Mouse (Mus musculus) cerebellum, adult 18-20 months (tissue): ENCODE data around the gene Plk5.
"Not testable (repeated sequence)": the region's sequence is repeated elsewhere in the genome, so short reads cannot be mapped to it uniquely, and the experiment has no call there.

Experiments
- DNase-seq, 2 experiments: peaks; one replicate each; pipeline ENCODE4 v3.0.0; 2021

Gene Plk5

DNA sequence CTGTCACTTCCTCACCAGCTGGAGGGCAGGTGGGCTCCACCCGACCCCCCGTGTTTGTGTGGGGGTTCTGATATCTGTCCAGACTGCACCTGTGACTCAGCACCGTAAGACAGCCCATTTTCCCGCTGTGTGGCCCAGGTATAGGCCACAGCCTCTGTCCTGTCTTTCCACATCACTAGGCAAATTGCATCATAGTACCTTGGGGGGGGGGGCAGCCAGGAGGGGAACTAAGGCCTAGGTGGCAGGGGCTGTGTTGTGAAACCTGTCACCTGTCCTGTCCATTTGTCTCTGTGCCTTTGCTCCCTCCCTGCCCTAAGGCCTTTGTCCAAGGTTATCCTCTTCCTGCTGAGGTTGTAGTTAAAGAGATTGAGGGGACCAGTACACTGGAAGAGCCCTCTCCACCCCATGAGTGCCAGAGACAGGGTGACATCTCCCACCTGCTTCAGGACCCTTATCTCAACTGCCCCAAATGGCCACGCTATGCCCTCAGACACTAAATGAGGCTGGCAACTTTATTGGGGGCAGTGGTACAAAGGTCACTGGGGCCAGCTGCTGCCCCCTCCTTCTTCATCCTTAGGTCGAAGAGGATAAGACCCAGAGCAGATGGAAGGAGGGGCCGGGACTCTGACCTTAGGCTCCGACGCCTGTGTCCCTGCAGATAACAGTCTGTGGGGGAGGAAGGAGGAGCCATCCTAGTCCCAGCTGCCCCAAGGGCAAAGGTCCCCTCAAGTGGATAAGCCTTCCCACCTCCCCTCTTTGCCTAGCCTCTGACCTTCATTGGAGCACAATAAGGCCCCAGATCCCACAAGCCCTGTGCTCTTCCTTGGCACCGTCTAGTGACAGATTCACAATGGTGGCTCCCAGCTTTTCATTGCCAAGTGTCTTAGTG lies 24.4 kb upstream of the Plk5 start:
- DNase-seq = no peak

DNA sequence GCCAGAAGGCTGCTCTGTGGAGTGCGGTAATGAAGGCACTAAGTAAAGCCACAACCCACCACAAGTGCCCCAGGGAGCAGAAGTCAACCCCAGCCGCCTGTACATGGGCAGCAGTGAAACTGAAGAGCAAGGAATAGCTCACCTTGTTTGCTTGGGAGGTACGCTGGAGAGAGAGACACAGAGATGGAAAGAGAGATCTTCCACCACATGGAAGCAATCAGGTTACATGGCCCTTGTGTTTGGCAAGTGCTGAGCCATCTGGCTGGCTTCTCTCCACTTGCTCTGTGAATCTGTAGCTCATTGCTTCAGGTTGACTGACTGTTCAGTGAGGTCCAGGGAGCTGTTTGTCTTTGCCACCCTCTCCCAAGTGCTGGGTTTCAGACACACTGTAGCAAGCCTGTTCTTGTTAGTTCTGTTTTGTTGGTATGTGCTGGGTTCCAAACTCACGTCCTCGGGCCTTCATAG lies 23.7 kb upstream of the Plk5 start:
- DNase-seq = peak; percentile 63 to 71

DNA sequence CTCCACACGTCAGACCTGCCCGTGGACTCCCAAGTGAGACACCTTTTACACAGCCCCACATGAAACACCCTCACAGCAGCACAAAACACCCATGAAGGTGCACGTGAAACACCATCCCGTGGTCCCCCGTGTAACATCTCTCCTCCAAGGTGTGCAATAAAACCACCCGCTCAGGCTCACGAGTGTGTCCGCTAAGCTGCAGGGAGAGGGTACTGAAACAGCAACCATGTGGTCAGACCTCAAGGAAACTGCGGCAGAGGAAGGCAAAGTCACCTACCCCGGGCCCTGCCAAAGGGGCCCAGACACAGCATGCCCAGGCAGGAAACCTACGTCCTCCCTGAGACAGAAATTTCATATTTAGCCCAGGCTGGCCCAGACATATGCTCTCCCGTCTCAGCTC lies 20.0 kb upstream of the Plk5 start:
- DNase-seq = no peak

DNA sequence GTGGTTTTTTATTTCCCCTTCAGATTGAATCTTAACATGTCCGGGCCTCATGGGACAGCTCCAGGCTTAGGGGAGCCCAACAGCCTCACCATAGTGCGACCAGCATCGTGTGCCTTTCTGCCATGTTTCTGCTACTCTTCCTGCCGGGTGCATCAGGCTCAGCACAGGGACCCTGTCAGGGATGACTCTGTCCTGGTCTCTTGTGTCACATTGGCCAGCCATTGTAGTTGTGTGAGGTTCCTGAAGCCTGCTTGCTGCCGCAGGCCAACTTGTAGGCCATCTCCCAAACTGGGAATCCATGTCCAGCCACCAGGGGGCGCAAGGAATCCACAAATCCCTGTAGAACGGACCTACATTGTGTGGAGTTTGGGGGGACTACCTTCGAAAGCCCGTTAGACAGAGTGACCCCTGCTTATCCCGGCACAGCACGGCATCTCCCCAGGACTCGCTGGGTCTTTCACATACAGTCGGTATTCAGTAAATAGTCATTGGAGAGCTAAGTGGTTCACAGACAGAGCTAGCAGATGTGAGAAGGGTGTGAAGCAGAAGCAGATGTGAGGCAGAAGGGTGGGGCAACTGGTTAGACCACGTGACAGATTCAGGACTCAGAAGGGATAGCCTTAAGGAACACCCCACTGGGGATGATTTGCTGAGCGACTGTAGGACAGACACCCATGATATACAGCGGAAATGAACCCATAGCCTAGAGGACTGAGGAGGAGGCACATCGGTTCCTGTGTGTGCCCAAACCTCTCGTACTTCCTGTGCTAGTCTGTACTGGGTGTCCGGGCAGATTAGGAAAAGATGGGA lies 16.1 kb upstream of the Plk5 start:
- peak; percentile 82 to 89 for DNase-seq

DNA sequence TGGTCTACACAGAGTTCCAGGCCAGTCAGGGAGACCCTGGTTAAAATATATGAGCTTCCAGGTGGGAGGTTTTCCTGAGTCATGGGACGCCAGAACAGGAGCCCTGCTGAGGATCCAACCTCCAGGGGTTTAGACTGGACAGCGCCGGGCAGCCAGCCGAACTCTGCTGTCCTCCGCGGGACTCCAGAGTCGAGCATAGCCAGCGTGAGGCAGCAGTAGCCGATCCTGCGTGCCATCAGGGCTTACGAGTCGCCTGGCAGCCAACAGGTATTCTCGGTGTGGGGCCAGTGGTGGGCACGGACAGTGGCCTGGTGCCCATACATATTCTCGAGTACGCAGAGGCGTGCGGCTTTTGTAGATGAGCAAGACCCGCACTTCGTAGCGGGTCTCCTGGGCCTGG lies 15.2 kb upstream of the Plk5 start:
- no peak for DNase-seq

DNA sequence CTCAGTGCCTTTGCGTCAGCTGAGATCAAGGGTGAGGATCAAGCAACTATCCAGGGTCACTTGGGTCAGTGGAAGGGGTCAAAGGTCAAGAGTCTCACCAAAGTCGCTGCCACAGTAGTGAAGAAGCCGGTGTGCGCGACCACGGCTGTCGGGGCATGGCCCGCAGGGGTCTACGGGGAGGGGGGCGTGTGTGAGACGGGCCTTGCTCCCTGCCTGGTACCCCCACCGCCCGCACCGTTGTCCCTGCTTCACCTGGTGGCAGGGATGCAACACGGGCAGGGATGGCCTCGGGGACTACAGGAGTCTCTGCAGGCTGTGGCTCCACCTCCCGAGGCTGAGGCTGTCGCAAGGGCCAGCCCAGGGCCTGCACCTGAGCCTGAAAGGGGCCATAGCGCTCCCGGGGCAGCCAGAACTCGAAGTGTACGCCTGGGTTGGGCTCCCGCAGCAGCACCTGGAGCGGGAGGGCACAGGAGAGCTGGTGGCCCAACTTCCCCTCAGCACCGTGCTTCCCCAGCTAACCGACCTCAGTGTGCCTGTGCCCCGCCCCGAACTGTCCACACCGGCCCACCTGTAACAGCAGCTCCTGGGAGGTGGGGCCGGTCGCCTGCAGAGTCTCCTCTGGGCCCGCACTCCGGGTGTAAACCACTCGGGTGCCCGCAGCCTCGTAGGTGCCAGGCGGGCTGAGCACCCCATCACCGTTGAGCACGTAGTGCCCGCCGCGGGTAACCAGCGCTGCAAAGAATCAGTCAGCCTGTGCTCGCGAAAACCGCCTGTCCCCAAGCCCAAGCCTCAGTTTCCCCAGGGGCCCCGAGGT lies 14.6 kb upstream of the Plk5 start:
- no peak for DNase-seq

DNA sequence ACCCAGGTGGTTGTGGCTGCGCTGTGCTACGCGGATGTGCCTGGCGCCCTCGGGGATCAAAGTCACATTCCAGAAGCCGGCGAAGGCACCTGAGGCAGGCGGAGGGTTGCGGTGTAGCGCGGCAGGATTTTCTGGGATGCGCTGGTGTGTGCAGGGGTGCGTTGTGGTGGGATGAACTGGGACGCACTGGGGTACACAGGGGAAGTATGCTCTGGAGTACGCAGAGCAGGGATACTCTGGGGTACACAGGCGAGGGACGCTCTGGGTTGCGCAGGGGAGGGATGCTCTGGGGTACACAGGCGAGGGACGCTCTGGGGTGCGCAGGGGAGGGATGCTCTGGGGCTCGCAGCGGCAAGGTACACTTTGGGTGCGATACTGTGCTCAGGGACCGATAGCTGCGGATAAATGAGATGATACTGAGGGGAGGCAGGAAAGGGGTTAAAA lies 13.9 kb upstream of the Plk5 start:
- no peak for DNase-seq

DNA sequence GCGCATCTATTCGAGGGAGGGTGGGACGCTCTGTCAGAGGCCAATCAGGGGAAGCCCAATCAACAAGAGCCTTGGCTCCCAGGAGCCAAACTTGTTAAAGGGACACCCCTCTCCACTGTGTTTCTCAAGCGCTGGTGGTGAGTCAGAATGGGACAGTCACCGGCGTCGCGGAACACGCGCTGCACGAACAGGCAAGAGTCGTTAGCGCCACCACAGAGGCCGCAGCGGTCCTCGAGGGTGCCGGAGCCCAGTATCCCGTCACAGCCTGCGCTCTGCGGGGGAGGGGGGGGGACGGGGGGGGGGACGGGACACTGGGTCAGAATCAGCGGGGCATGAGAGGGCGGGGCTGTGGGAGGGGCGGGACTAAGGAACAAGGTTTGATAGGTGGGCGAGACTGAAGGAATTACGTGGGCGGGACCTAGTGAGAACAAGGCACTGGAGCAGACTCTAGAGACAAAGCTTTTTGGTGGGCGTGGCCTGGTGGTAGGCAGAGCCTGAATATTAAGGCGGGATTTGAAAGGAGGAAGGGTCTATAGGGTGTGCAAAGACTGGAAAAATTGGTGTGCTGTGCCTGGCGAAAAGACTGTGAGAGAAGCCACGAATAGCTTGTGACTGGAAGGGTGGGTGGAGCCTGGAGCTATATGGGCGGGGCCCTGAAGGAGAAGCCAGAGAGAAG lies 13.4 kb upstream of the Plk5 start:
- DNase-seq = peak in 1 of 2 experiments; percentile 16

DNA sequence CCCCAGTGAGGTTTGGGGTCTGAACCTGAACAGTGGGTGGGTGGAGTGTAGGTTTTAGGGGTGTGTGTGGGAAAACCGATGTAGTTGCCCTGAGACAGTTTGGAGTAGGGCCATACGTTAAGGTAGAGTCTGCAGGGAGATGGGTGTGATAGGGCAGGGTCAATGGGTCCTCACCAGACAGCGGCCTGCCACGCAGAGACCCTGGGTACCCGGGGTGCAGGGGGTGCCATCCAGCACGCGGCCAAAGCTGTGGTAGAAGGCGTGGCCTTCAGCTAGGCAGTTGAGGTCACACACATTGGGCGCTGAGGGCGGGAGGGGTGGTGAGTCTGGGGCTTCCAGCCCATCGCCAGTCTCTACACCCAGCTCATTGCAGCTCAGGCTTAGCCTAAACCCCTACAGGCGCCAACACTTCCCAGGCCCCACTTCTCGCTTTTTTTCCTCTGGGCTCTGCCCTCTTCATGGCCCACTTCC lies 12.8 kb upstream of the Plk5 start:
- DNase-seq = no peak

DNA sequence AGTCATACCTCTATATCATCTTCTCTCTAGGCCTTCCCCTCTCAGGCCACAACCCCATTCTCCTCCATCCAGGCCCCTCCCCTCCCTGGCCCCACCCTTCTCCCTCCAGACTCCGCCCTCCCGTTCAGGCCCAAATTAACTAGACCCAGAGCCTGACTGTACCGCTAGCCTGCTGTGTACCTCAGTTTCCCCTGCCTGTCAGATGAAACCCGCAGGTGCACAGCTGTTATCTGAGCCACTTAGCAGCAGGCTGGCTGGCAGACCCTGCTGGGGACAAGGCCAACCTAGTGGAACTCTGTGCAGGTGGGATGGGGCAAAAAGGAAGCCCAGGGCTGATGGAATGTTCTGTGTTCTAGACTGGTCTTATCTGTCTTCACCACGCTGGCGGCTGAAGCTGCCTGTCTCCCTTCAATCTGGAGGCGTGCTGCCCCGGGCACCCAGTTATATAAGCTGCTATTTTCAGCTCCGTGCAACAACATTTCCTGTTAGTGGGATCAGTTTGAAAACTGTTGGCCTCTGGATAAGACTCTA lies 12.1 kb upstream of the Plk5 start:
- no peak for DNase-seq

DNA sequence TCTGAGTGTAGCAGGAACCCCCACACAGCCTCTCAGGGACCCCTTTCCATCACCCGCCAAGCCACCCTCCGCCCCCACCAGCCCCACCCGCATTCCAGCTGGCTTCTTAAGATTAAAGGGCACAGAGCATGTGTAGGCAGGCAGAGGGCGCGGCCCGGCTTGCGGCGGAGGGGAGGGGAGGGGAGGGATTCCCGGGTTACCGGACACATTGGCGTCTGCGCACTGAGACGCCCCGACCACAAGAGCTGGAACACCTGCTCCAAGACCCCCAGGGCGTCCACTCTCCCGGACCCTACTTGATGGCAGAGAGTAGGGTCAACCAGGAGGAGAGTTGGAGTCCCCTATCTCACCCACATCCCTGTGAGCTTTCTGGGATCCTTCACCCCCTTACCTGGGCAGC lies 11.1 kb upstream of the Plk5 start:
- DNase-seq = no peak

DNA sequence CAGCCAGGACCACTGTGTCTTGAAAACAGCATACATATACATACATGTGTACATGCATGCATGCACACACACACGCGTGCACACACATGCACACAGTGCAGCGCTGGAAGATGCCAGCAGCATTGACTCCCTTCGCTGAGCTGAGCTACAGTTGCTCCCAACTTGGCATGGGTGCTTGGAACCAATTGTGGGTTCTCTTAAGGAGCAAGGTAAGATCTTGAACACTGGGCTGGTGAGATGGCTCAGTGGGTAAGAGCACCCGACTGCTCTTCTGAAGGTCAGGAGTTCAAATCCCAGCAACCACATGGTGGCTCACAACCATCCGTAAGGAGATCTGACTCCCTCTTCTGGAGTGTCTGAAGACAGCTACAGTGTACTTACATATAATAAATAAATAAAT lies 10.3 kb upstream of the Plk5 start:
- not testable (repeated sequence) for DNase-seq

DNA sequence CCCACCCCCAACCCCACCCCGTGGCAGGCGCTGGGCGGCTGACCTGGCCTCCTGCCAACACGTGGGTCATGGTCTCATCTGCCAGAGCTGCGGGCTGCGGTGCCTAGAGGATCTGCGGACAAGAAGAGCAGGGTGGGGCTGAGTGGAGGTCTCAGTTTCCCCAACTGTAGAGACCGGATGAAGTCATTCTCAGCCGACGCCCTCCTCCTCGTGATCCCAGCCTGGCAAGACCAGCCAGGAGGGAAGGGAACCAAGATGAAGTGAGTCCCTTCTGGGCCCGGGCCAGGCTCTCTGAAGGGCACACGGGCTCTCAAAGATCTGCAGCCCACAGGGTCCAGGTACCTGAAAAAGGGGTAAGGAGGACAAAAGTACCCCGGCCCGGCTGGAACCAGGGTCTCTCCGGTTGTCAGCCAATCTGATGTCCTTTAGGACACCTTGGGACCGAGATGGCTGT lies 8.7 kb upstream of the Plk5 start:
- no peak for DNase-seq

DNA sequence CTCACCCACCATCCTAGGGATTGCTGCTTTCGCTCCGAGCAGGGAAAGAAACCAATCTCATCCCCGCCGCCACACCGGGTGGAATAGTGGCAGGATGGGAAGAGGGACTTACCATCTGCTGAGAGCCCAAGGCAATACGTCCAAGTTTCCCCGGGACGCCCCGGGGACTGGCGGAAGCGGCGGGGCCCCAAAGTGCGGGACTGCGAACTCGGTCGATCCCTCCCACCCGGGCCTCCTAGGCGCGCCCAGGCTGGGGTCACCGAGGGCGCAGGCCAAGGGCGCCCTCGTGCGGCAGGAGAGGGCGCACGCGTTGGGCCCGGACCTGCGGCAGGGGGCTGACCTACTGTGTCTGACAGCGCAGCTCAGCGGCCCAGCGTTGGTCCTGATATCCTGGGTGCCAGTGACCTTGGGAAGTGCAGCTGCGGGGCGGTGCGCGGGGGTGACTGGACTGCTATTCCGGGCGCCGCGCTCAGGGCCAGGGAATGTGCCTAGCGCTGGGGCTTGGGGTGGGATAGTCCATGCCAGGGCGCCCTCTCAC lies 7.9 kb upstream of the Plk5 start, which contains the start of gene Adamtsl5:
TSS of gene Adamtsl5 (minus strand) at position 169 of the 538 bp plus-strand sequence.
- DNase-seq = peak; percentile 41 to 71

DNA sequence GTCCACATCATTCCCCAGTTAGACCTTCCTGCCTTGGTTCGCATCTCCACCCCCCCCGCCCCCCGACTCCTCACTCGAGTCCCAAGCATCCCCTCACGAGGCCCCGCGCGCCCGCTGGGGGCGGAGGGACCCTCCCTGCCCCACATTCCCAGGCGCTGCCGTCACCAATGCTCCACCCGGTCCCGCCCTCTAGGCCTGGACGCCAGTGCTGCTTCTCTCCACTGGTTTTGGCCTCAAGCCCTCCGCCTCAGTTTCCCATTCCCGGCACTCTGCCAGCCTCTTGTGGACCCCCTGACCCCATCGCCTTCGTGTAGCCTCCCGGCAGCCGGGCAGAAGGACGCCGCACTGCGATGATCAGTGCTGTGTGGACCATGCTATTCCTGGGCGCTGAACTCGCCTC lies 7.3 kb upstream of the Plk5 start:
- no peak for DNase-seq

DNA sequence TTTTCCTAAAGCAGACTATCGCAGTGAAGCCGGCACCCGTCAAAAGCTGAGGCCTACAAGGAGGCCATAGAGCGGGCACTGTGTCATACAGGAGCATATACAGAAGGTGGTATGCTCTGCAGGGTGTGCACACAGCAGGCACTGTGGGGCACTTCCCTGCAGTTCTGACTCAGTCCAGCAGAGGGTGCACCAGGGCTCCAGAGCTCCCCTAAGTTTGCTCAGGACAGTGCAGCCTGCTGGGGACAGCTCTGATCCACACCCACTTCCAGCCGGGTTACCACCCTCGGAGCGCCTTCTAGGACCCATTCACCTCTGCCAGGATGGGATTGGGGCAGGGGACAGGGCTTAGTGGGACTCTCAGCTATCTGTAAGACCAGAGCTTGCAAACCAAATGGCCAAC lies 6.0 kb upstream of the Plk5 start:
- DNase-seq = peak; percentile 86 to 92

DNA sequence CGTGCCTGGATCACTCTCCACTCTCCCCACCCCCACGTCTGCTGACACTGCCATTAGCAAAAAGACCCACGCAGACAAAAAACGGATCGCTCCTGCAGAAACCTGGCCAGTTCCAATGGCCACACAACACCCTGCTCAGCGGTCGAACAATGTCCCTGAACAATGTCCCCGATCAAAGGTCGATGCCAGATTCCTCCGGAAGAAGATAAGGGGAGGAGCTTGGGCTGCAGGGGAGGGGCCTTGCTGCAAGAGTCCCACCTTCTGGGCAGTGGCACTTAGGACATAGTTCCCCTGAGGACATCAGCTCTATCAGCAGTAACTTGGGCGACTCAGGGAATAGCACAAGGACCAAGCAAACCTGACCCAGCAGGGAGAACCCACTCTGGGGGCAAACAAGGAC lies 4.4 kb upstream of the Plk5 start:
- no peak for DNase-seq

DNA sequence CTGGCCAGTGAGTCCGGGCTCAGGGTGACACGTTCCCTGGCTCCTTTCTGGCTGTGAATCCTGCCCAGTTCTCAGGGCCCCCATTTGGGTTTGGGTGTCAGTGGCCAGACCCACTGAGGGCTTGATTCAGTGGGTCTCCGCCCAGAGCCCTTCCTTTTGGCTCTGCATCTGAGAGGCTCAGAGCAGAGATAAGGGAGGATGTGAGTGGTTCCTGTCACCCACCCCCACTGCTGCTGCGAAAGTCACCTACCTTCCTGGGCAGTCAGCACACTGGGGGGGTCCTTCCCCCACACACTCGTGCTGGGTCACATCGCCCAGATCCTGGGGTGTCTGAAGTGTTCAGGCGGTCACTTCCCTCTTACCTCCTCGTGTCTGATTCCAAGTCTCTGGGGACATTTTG lies 3.5 kb upstream of the Plk5 start:
- no peak for DNase-seq

DNA sequence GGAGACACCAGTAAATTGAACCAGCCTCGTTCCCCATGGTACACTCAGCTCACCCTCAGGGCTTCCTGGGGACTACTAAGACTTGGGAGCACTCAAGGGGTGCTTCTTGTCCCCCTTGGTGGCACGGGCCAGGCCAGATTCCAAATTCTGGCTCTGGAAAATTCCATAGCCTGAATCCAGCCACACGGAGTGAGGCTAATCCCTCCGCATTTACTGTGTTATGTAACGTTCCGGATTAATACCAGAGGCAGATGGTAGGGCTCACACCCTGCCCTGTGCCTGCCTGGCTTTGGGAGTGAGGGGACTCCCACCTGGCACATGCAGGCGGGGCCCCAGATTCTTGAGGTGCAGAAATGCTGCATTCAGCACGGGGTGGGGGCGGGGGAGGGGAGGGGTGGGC lies 828 bp upstream of the Plk5 start:
- DNase-seq = peak; percentile 76 to 77

DNA sequence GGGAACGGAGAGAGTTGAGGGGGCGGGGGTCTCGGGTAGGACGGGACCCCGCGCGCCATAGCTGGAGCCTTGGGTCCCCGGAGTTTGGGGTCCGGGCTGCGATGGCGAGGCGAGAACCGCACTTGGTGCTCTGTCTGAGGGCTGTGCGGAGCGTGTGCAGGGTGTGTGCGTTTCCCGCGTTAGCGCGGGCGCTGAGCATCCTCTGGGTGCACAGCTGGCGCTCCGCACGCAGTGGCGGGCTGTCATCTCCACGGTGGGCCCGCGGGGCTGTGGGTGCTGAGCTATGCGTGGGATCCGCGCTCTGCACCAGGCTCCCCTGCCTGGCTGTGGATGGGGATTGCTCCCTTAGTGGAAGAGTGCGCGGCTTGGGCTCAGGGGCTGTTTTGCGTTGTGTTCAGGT lies 478 bp downstream of the Plk5 start:
- peak in 1 of 2 experiments; percentile 57 for DNase-seq

DNA sequence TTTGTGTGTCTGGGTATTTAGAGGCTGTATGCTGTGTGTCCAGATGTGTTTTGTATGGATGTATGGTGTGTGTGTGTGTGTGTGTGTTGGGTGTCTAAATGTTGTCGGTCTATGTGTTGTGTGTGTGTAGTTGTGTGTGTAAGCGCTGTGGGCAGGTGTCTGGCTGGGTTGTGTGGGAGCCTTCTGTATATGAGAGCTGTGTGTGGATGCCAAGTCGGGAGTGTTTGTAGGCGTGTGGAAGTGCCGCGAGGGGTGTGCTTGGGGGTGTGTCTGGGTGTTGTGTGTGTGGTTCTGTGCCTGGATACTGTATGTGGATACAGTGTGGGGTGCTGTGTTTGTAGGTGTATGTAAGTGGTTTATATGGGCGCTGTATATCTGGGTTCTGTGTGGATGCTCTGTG lies 1.1 kb downstream of the Plk5 start:
- DNase-seq = no peak
